Mouse (Mus musculus): ENCODE data around the gene Atp5s. TPM values are rescaled to one million over a fixed set of nuclear protein-coding genes. Genes with fewer than 3 reads are reported as not detected.

Atp5s gene
- polyA plus RNA-seq, 1 experiment, result 14.8 TPM

- no peak overlapping the region for H3K4me3 ChIP-seq (ENCODE audit: insufficient read depth, low read length)
- H3K4me1 ChIP-seq (ENCODE audit: control insufficient read depth, insufficient read depth, low read length), result peaks cover 3% of the 10 kb centered on the region; the same call in 1 of the 2 replicates
- TF ChIP-seq POLR2A (IDR thresholded peaks at IDR 0.05; ENCODE audit: low read depth, low read length), result no peak
- no peak for TF ChIP-seq CTCF (IDR thresholded peaks at IDR 0.05; ENCODE audit: borderline replicate concordance, insufficient read depth, low read length)
- H3K27ac ChIP-seq (ENCODE audit: insufficient read depth, low read length), result no peak overlapping the region
Measured at GRCm38 (mm10) chr12:69788380-69788779, 63.6 kb downstream of the Atp5s start.

- H3K4me3 ChIP-seq (ENCODE audit: insufficient read depth, low read length), result peak overlapping the region; percentile 35
- TF ChIP-seq POLR2A (IDR thresholded peaks at IDR 0.05; ENCODE audit: low read depth, low read length), result no peak
- TF ChIP-seq CTCF (IDR thresholded peaks at IDR 0.05; ENCODE audit: borderline replicate concordance, insufficient read depth, low read length), result no peak
Measured at GRCm38 (mm10) chr12:69789766-69790529, 65.2 kb downstream of the Atp5s start.

GRCm38 (mm10) chr12:69790530-69791505, 66.1 kb downstream of the Atp5s start, which contains the start of gene Cdkl1:
Gene Cdkl1 (minus strand): TSS chr12:69791267.
- Histone ChIP-seq H3K4me3 (ENCODE audit: insufficient read depth, low read length) (peak within 1 kb of the TSS; percentile 35), H3K4me1 (ENCODE audit: control insufficient read depth, insufficient read depth, low read length) (peaks cover 3% of the 10 kb centered on the region; the same call in 1 of the 2 replicates), H3K27ac (ENCODE audit: insufficient read depth, low read length) (no peak within 1 kb of the TSS)
- TF ChIP-seq POLR2A (IDR thresholded peaks at IDR 0.05; ENCODE audit: low read depth, low read length) (no peak), CTCF (IDR thresholded peaks at IDR 0.05; ENCODE audit: borderline replicate concordance, insufficient read depth, low read length) (no peak)

More at GRCm38 (mm10) chr12:69789766-69790529, 65.2 kb downstream of the Atp5s start:
- Histone ChIP-seq H3K4me1 (ENCODE audit: control insufficient read depth, insufficient read depth, low read length) (peaks cover 3% of the 10 kb centered on the region; the same call in 1 of the 2 replicates), H3K27ac (ENCODE audit: insufficient read depth, low read length) (no peak overlapping the region)

Other genes starting within 250 kb of the Atp5s start
- 14.5 and 14.7 TPM in 2 replicates for gene Vcpkmt, start 141.9 kb upstream of the Atp5s start, polyA plus RNA-seq (2011; ENCODE audit: insufficient read length, low read depth, missing spikeins)
- gene Sos2, start 43.1 kb upstream of the Atp5s start, polyA plus RNA-seq (2011; ENCODE audit: insufficient read length, low read depth, missing spikeins), result 18.9 and 19.4 TPM in 2 replicates
- 12.0 and 12.7 TPM in 2 replicates for gene L2hgdh, start 77 bp upstream of the Atp5s start, polyA plus RNA-seq (2011; ENCODE audit: insufficient read length, low read depth, missing spikeins)
- 2.1 and 4.8 TPM in 2 replicates for gene Cdkl1, start 66.3 kb downstream of the Atp5s start, polyA plus RNA-seq (2011; ENCODE audit: insufficient read length, low read depth, missing spikeins)
- 10.4 and 11.5 TPM in 2 replicates for gene Atl1, start 167.7 kb downstream of the Atp5s start, polyA plus RNA-seq (2011; ENCODE audit: insufficient read length, low read depth, missing spikeins)
- gene Map4k5, start 168.2 kb downstream of the Atp5s start, polyA plus RNA-seq (2011; ENCODE audit: insufficient read length, low read depth, missing spikeins), result 74.9 and 92.9 TPM in 2 replicates

All from embryonic fibroblast, embryonic 13.5 days (primary cell).